In the genomic region with DNA sequence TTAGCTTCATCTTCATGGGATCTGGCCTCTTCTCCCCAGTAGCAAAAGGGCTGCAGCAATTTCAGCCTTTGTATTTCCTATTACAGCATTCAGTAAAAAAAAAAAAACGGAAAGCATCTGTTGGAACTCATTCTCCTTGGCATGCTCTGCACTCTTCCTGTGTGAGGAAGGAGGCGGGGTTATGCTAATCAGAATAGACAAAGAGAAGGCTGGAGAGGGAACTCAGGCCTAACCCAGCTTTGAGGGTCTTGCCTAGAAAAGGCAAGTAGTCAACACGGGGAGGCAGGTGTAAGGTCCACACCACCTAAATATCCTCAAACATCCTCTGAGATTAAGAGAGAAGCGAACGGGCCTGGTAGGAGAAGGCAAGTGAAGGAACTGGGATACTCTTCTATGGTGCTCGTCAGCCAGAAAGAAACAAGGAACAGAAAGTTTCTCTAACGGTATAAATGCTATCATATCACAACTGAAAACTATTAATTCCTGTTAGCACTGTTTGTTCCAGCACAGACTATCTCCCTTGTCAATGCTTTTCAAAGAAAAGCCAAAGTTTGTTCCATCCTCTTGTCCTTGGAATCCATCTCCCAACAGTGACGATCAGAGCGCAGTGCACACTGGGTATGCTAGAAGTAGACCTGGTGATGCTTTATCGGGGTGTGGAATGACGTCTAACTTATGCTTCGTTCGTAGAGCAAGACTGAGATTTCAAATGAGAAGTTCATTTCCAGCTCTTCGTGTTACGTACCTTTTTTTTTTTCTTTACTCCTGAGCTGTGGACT, we compare ENCODE assay signal across 9 mouse cellular contexts.
DNase-seq lines count a peak whose midpoint lies in the region; ATAC-seq lines count a peak whose summit lies in the region.
"Had no signal": no experiment of that assay in that cellular context is flagged by ENCODE, and none has a peak within 500 bp of the region (broad histone marks: within the 10 kb centered on the region; RNA-seq: fewer than 3 reads in every experiment).

No protein-coding gene starts in this region.

- H3K9me3 ChIP-seq in intestine, embryonic 15.5 days, result no peaks in the 10 kb centered on the region
- H3K9me3 ChIP-seq: embryonic facial prominence, embryonic 12.5 days had no signal

- H3K9ac ChIP-seq in intestine, embryonic 15.5 days, result no peak overlapping the region
- H3K9ac ChIP-seq: embryonic facial prominence, embryonic 12.5 days had no signal

- H3K4me2 ChIP-seq in intestine, embryonic 15.5 days (replicated peaks), result no peak overlapping the region
- H3K4me2 ChIP-seq: embryonic facial prominence, embryonic 12.5 days had no signal

- ATAC-seq in intestine, embryonic 15.5 days, result peak; percentile 51; the same call in 1 of the 2 replicates
- peak; percentile 90 for ATAC-seq in megakaryocyte progenitor cell, adult 5-6 weeks (replicated peaks; ENCODE audit: poor library complexity)

- H3K36me3 ChIP-seq in intestine, embryonic 15.5 days, result no peaks in the 10 kb centered on the region
- H3K36me3 ChIP-seq: embryonic facial prominence, embryonic 12.5 days had no signal

- WGBS in intestine, embryonic 15.5 days, result 84% methylated on average over 15 of the region's 15 CpGs

- no peaks in the 10 kb centered on the region for H3K4me1 ChIP-seq in intestine, embryonic 15.5 days (replicated peaks)

- no peaks in the 10 kb centered on the region for H3K27me3 ChIP-seq in intestine, embryonic 15.5 days (replicated peaks)
- H3K27me3 ChIP-seq: embryonic facial prominence, embryonic 12.5 days had no signal

- no peak overlapping the region for H3K27ac ChIP-seq in intestine, embryonic 15.5 days
- H3K27ac ChIP-seq: embryonic facial prominence, embryonic 12.5 days had no signal

- no peak overlapping the region for H3K4me3 ChIP-seq in intestine, embryonic 15.5 days (replicated peaks)
- H3K4me3 ChIP-seq: embryonic facial prominence, embryonic 12.5 days had no signal

- DNase-seq in adrenal gland, adult 2 months, result peak; percentile 28
- no peak for DNase-seq in adrenal gland, postnatal 25 days
- DNase-seq in spleen, postnatal 36 days (ENCODE audit: low spot score in 2 of 2), result peak; percentile 34 to 37
- DNase-seq in spleen, postnatal 10 days (ENCODE audit: low spot score in 2 of 2), result no peak
- no peak for DNase-seq in cerebellum, postnatal 4 days (ENCODE audit: low spot score in 2 of 2)
- DNase-seq in cerebellum, adult 18-20 months, result no peak

Comparison
In these comparisons a context has a peak if more than half of its experiments do, and no peak if none do; other contexts are left out.
1. DNase-seq: peak in adrenal gland, adult 2 months (single experiment) and spleen, postnatal 36 days (2 of 2); none in adrenal gland, postnatal 25 days (single experiment), spleen, postnatal 10 days (0 of 2), cerebellum, postnatal 4 days (0 of 2) and cerebellum, adult 18-20 months (0 of 2).